ENCODE assay signal across 1 mouse cellular context in the genomic region with DNA sequence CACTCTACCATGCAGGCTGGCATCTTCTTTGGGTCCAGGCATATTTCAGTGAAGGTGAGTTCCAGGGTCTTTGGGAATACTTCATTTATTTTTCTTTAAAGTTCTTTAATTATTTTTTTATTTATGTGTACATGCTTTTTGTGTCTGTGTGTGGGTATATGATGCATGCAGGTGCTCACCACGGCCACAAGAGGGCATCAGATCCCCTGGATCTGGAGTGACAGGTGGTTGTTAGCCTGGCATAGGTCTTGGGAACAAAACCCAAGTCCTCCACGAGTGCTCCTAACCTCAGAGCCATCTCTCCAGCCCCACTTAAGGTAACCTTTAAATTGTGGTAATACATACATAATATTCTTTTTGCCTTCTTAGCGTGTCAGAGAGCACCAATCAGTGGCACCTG.
TF ChIP-seq lines count a peak whose summit lies in the region.

No protein-coding gene starts in this region.

TF ChIP-seq in MEL, 35 proteins besides CTCF, POLR2A, EP300 and RAD21:
- TF ChIP-seq GABPA (IDR thresholded peaks at IDR 0.05; ENCODE audit: low read depth, low read length) (no peak), UBTF (IDR thresholded peaks at IDR 0.05; ENCODE audit: borderline replicate concordance, insufficient read depth, low read depth, low read length) (no peak)
